Mouse (Mus musculus): ENCODE data around the gene Acot2. TPM values are rescaled to one million over a fixed set of nuclear protein-coding genes. Genes with fewer than 3 reads are reported as not detected.
A peak's percentile ranks its signal among the peaks of the same experiment; 100 is the strongest.
"Not testable (repeated sequence)": the region's sequence is repeated elsewhere in the genome, so short reads cannot be mapped to it uniquely, and the experiment has no call there.

Gene Acot2
- polyA plus RNA-seq, 1 experiment from 2014 or later = 15.2 TPM

DNA sequence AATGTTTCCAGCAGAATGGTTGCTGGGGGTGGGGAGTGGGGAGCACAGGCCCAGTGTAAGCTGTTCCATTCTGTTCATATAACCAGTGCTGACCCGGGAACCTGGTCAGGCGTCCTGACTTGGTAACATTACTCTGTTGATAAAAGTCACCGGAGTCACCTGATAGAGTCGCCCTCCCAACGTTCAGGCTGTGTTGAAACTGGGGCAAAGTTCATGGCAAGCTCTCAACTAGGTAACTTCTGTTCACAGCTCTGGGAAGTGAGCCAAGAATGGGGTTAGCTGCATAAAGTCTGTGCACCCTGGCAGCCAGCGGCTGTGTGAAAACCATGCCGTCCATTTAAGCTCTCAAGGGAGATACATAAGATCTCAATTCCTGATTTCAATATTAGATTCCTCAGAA is 32.9 kb downstream of the Acot2 start:
- H3K9me3 ChIP-seq (replicated peaks); H3K36me3 ChIP-seq; H3K9ac ChIP-seq; H3K27ac ChIP-seq; H3K4me3 ChIP-seq; H3K27me3 ChIP-seq (replicated peaks); H3K4me2 ChIP-seq; H3K4me1 ChIP-seq: not testable (repeated sequence)
- peak; percentile 74 for ATAC-seq
- 52% methylated on average over 7 of the region's 7 CpGs for WGBS (ENCODE audit: insufficient replicate concordance)

DNA sequence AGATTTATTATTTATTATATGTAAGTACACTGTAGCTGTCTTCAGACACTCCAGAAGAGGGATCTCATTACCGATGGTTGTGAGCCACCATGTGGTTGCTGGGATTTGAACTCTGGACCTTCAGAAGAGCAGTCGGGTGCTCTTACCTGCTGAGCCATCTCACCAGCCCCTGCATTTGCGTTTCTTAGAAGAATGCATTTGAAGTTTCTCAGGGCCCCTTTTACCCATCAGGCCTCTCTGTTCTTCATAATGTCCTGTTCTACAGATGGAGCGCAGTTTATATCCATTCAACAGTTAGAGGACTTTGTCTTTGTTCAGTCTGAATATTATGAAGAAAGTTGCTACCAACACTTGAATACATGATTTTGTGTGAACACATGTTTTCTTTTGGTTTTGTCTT is 34.6 kb downstream of the Acot2 start:
- ATAC-seq; H3K9me3 ChIP-seq (replicated peaks): not testable (repeated sequence)
- WGBS (ENCODE audit: insufficient replicate concordance) = 75% methylated on average over 4 of the region's 4 CpGs

DNA sequence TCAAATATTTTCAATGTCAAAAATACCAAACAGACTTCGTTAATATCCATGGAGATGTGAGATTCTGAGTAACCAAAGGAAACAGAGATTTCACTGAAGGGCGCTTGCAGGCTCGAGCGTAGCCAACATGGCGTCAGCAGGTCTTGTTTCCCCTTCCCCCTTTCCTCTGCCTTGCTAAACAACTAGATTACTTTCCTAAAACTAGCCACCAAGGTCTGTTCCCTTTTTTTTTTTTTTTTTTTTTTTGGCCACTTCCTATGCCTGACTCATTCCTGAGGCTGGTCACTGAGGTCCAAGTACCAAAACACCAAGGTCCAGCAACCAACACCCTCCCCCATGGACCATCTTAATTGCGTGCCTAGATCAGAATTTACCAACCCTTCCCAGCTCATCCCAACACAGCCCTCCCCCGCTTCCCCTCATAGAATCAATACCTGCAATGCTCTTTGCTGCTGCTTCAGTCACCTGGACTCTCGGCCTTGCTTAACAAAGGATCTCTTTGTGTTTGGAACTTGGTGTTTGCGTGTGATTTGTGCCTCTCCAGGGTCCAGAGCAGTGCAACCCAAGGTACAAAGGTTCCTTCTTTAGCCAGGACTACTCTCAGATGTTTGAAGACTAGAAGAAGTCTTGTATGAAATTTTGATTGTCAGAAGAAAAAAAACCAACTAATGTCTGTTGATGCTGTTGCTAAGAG is 35.5 kb downstream of the Acot2 start:
- no peaks in the 10 kb centered on the region for H3K36me3 ChIP-seq
- H3K4me2 ChIP-seq = no peak overlapping the region
- H3K4me1 ChIP-seq = no peaks in the 10 kb centered on the region
- H3K27me3 ChIP-seq (replicated peaks) = no peaks in the 10 kb centered on the region
- 63% methylated on average over 9 of the region's 9 CpGs for WGBS (ENCODE audit: insufficient replicate concordance)
- no peak for ATAC-seq
- no peak overlapping the region for H3K4me3 ChIP-seq
- no peak overlapping the region for H3K27ac ChIP-seq
- H3K9ac ChIP-seq = no peak overlapping the region
- no peaks in the 10 kb centered on the region for H3K9me3 ChIP-seq (replicated peaks)

More for the DNA sequence above, 34.6 kb downstream of the Acot2 start:
- H3K4me1 ChIP-seq; H3K4me2 ChIP-seq; H3K27me3 ChIP-seq (replicated peaks); H3K27ac ChIP-seq; H3K36me3 ChIP-seq; H3K9ac ChIP-seq; H3K4me3 ChIP-seq: not testable (repeated sequence)

DNA sequence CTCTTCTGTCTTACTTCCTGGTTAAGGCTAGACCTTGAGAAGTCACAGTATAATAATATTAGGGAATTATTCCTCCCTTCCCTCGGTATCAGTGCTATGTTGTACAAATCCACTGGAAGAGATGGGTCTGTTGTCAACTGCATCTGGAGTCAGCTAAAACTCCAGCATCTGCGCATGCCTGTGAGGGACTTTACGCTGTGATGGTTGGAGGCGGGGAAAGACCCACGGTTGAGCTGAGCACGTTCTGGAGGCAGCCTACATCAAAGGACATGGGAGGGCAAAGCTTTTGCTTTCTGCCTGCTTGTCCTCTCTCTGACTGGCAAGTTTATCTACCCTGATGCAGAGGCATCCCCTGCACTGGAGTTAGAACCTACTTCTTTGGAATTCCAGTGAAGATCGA is 38.2 kb downstream of the Acot2 start:
- no peak overlapping the region for H3K4me3 ChIP-seq
- H3K36me3 ChIP-seq = no peaks in the 10 kb centered on the region
- no peak overlapping the region for H3K27ac ChIP-seq
- no peak overlapping the region for H3K9ac ChIP-seq
- no peaks in the 10 kb centered on the region for H3K9me3 ChIP-seq (replicated peaks)
- WGBS (ENCODE audit: insufficient replicate concordance) = 71% methylated on average over 7 of the region's 7 CpGs
- H3K4me1 ChIP-seq = no peaks in the 10 kb centered on the region
- H3K27me3 ChIP-seq (replicated peaks) = no peaks in the 10 kb centered on the region
- no peak overlapping the region for H3K4me2 ChIP-seq
- no peak for ATAC-seq

DNA sequence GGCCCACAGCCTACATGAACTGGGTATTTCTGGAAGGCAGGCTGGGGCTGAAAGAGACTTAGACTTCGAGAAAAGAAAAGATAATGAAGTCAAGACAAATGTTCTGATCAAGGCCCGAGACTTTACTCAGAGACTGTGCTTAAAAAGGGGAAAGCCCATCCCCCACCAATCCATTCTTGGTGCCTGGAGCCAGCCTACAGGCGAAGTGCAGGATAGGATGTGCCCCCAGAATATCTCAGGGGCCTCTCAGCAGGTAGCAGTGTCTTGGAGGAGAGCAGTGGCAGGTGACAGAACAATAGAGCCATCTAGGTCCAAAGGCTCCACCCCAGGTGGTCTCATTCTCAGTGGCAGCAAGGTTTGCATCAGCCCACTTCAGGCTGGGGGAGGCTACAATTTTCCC is 40.7 kb downstream of the Acot2 start:
- not testable (repeated sequence) for H3K9me3 ChIP-seq (replicated peaks); H3K9ac ChIP-seq; H3K27ac ChIP-seq; H3K27me3 ChIP-seq (replicated peaks); H3K4me1 ChIP-seq; H3K36me3 ChIP-seq; ATAC-seq; H3K4me3 ChIP-seq; H3K4me2 ChIP-seq
- WGBS (ENCODE audit: insufficient replicate concordance) = 42% methylated on average over 3 of the region's 3 CpGs

DNA sequence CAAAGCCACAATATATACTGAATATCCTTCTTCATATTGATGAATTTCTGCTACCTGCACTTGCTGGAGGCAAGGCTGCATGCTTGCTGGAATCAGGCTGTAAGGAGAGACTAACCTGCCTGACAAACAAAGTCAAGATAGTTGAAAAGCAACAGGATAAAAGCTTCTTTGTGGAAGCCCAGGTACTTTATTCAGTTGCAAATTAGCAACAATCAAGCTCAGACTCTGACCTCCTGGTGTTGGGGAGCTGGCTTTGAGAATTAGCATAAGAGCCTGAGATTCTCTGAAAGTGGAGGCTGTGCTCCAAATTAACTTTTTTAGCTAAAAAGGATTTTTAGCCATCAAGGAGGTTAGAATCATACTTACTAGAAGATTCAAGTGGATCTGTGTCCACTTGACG is 41.4 kb downstream of the Acot2 start:
- H3K27me3 ChIP-seq (replicated peaks); H3K4me3 ChIP-seq; ATAC-seq; H3K4me2 ChIP-seq; H3K36me3 ChIP-seq; H3K9me3 ChIP-seq (replicated peaks); H3K9ac ChIP-seq; H3K27ac ChIP-seq; H3K4me1 ChIP-seq: not testable (repeated sequence)
- 83% methylated on average over 1 of the region's 1 CpGs for whole genome bisulfite sequencing (ENCODE audit: insufficient replicate concordance)

DNA sequence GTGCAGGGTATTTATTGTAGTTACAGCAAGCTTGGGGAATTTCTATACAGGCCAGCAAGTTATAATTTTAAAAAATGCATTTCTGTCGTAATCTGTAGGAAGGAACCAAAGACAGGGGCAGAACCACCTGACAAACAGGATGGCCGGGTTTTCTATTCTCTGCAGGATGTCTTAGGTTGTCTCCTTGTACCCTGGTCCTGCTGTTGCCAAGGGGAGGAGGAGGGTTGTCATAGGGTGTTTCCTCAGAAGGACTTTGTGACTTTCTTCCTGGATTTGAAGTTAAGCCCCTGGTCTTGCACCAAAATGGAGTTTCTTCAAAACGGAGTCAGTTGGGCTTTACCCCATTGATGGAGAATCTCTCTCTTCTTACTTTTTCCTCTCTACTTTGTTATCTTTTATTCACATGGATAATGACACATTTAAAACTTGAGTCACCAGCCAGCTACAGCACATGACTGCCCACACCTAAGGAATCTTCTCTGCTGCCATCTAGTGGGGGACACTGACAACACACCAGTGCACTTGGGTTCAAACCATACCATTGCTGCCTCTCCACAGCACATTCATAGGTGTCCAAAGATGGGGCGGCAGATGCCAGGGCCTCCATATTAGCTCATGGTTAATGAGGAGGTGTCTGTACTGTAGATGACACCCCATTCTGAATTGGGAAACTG is 43.1 kb downstream of the Acot2 start:
- 51% methylated on average over 4 of the region's 4 CpGs for WGBS (ENCODE audit: insufficient replicate concordance)
- Histone ChIP-seq H3K4me1 (peaks cover 2% of the 10 kb centered on the region; the same call in 1 of the 2 replicates), H3K4me2 (no peak overlapping the region), H3K27me3 (replicated peaks) (no peaks in the 10 kb centered on the region), H3K27ac (no peak overlapping the region), H3K9me3 (replicated peaks) (no peaks in the 10 kb centered on the region), H3K4me3 (no peak overlapping the region), H3K36me3 (no peaks in the 10 kb centered on the region), H3K9ac (no peak overlapping the region)
- ATAC-seq = no peak

DNA sequence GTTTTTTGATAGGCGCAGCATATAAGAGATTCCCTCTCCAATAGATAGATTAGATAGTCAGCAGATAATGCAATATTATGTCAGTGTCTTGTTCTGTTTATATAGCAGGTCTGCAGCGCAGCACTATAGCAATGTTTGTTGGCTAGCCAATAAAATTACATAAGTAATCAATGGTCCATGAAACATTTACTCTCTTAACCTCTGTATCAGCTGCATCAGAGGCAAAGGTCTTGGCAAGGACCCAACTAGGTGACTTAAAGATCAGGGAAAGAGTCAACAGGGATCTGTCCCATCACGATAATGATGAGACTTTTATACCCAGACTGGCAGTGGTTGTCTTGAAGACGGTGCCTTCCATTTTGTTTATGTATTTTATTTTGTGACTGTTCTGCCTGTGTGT is 45.2 kb downstream of the Acot2 start:
- WGBS (ENCODE audit: insufficient replicate concordance) = 67% methylated on average over 4 of the region's 4 CpGs
- no peak overlapping the region for H3K4me2 ChIP-seq
- peaks cover 6% of the 10 kb centered on the region for H3K27me3 ChIP-seq (replicated peaks)
- no peaks in the 10 kb centered on the region for H3K9me3 ChIP-seq (replicated peaks)
- H3K4me1 ChIP-seq = peaks cover 2% of the 10 kb centered on the region; the same call in 1 of the 2 replicates
- no peak overlapping the region for H3K27ac ChIP-seq
- no peak for ATAC-seq
- no peak overlapping the region for H3K9ac ChIP-seq
- H3K36me3 ChIP-seq = no peaks in the 10 kb centered on the region
- no peak overlapping the region for H3K4me3 ChIP-seq

DNA sequence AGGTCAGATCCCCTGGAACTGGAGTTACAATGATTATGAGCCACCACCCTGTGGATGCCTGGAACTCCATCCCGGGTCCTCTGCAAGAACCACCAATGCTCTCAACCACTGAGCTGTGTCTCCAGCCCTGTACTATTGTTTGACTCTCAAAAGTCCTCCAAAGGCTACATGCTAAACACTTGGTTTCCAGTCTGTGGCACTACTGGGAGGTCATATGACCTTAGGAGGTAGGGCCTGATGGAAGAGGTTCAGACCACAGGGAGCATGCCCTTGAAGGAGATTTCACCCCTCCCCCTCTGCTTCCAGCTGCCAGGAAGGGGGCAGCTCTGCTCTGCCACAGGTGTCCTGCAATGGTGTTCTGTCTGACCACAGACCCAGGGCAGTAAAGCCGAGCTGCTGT is 45.6 kb downstream of the Acot2 start:
- not testable (repeated sequence) for H3K4me3 ChIP-seq; H3K27ac ChIP-seq; H3K9ac ChIP-seq; H3K4me2 ChIP-seq; ATAC-seq; H3K9me3 ChIP-seq (replicated peaks); H3K4me1 ChIP-seq; H3K36me3 ChIP-seq
- WGBS (ENCODE audit: insufficient replicate concordance) = 41% methylated on average over 2 of the region's 2 CpGs
- H3K27me3 ChIP-seq (replicated peaks) = peaks cover 11% of the 10 kb centered on the region

DNA sequence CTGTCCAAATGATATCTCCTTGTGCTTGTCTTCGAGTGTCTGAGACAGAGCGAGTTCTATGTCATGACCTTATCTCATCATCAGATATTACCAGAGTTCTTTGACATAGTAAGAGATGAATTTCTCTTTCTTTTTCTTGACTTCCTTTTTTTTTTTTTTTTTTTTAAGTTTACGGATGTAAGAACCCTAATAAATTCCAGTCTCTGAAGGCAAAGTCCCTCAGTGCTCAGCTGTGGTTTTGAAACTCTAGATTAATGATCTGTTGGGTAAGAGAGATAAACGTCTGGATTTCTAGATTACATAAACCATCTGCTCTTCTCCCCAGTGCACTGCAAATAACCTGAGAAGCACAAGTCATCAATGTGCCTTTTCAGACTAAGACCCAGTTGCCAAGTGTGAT is 46.4 kb downstream of the Acot2 start:
- 21% methylated on average over 4 of the region's 4 CpGs for WGBS (ENCODE audit: insufficient replicate concordance)
- no peak for ATAC-seq
- H3K4me1 ChIP-seq = peaks cover 2% of the 10 kb centered on the region; the same call in 1 of the 2 replicates
- H3K36me3 ChIP-seq = no peaks in the 10 kb centered on the region
- H3K9ac ChIP-seq = no peak overlapping the region
- H3K4me2 ChIP-seq = no peak overlapping the region
- peaks cover 19% of the 10 kb centered on the region for H3K27me3 ChIP-seq (replicated peaks)
- H3K9me3 ChIP-seq (replicated peaks) = no peaks in the 10 kb centered on the region
- H3K4me3 ChIP-seq = no peak overlapping the region
- H3K27ac ChIP-seq = no peak overlapping the region

DNA sequence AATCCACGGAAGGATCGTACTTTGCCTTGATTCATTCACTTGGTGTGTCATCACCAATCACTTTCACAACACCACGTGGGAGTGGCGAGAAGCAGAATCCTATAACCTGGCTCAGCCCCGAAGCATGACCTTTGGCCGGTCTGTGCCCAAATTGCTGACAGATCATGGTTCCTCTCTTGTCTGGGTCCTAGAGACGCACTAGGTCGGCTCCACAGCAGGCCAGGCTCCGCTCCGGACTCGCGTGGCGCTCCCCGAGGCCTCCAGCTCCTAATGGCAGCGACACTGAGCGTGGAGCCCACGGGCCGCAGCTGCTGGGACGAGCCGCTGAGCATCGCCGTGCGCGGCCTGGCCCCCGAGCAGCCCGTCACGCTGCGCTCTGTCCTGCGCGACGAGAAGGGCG is 50.6 kb downstream of the Acot2 start, which contains the start of gene Acot4:
Gene Acot4, plus strand, starts transcription at position 139 of the 400 bp plus-strand sequence.
- not testable (repeated sequence) for H3K4me1 ChIP-seq; H3K36me3 ChIP-seq; ATAC-seq; H3K9me3 ChIP-seq (replicated peaks)
- Histone ChIP-seq H3K4me3 (peak within 1 kb of the TSS; percentile 48), H3K27ac (0 out of 2 replicates have a peak within 1 kb of the TSS, but pooled peaks have one; percentile 25), H3K27me3 (replicated peaks) (peaks cover 20% of the 10 kb centered on the region), H3K4me2 (peak within 1 kb of the TSS; percentile 67), H3K9ac (peak within 1 kb of the TSS; percentile 35)
- WGBS (ENCODE audit: insufficient replicate concordance) = 14% methylated on average over 27 of the region's 32 CpGs

DNA sequence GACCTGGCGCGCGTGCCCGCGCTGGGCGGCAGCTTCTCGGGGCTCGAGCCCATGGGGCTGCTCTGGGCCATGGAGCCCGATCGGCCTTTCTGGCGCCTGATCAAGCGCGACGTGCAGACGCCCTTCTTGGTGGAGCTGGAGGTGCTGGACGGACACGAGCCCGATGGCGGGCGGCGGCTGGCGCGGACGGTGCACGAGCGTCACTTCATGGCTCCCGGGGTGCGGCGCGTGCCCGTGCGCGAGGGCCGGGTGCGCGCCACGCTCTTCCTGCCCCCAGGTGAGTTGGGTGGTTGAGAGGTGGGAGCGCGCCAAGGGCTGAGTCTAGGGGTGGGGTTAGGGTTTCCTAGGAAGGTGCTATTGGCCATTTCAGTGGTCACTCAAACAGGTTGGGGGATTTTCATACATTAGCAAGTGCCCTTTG is 51.0 kb downstream of the Acot2 start, which contains the start of gene Gm49366:
Gene Gm49366, plus strand, starts transcription at position 245 of the 421 bp plus-strand sequence.
- not testable (repeated sequence) for H3K9me3 ChIP-seq (replicated peaks); H3K4me1 ChIP-seq; H3K36me3 ChIP-seq
- H3K4me3 ChIP-seq = peak within 1 kb of the TSS; percentile 48
- H3K27ac ChIP-seq = 0 out of 2 replicates have a peak within 1 kb of the TSS, but pooled peaks have one; percentile 25
- ATAC-seq = peak; percentile 40; the same call in 1 of the 2 replicates
- peaks cover 20% of the 10 kb centered on the region for H3K27me3 ChIP-seq (replicated peaks)
- H3K4me2 ChIP-seq = peak within 1 kb of the TSS; percentile 67
- WGBS (ENCODE audit: insufficient replicate concordance) = 3% methylated on average over 39 of the region's 39 CpGs
- H3K9ac ChIP-seq = peak within 1 kb of the TSS; percentile 35

Measured in liver, embryonic 12.5 days (tissue).